Mouse (Mus musculus): ENCODE measurements around the gene Gm44805.

Gm44805 gene

GRCm38 (mm10) chr7:19634591-19634990 is 46.6 kb downstream of the Gm44805 start:
- ATAC-seq (ENCODE audit: insufficient number of reproducible peaks, low FRiP score, low TSS enrichment): no peak

DNA sequence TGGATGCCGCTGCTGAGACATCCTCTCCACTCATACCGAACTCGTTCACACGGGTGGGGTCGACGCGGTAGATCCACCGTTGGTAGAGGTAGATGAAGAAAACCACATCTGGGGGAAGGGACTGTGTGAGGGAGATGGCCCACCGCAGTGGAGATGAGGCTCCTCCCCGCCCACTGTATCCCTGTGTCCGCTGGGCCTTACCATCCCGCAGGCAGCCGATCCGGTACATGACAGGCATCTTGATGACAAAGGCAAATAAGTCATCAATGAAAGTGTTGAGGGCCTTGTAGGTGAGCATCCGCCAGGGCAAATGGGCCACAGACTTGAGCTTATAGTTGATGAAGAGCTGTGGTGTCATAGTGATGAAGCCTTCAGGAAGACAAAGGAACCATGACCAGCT is 47.4 kb downstream of the Gm44805 start:
- ATAC-seq (ENCODE audit: insufficient number of reproducible peaks, low FRiP score, low TSS enrichment): no peak

- no peak for ATAC-seq (ENCODE audit: insufficient number of reproducible peaks, low FRiP score, low TSS enrichment)
These were observed 48.0 kb downstream of the Gm44805 start for GRCm38 (mm10) chr7:19633197-19633596.

- ATAC-seq (ENCODE audit: insufficient number of reproducible peaks, low FRiP score, low TSS enrichment): no peak
These were observed 48.5 kb downstream of the Gm44805 start for GRCm38 (mm10) chr7:19632720-19633119.

DNA sequence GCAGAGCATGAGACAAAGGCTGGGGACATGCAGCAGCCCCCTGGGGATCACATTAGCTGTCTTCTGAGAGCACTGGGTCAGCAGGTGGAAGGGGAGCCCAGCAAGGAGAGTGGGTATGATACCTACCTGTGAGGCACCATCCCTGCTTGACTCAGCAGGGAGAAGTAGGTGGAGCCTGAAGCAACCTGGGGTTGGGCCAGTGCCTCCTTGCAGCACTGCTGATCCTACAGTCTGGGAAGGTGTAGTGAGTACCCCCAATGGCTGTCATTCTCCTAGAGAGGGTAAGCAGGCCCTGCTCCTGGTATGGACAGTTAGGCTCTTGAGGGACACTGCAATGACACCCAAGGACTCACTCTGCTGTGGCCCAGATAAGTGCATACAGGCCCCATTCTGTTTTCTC is 48.9 kb downstream of the Gm44805 start:
- no peak for ATAC-seq (ENCODE audit: insufficient number of reproducible peaks, low FRiP score, low TSS enrichment)

- 0 out of 2 replicates have a peak, but pooled peaks have one; percentile 11 for ATAC-seq (ENCODE audit: insufficient number of reproducible peaks, low FRiP score, low TSS enrichment)
These were observed 51.9 kb downstream of the Gm44805 start, which contains the start of gene Relb for GRCm38 (mm10) chr7:19629361-19629734. Relb (minus strand) TSS chr7:19629438.

GRCm38 (mm10) chr7:19628536-19629360 is 52.5 kb downstream of the Gm44805 start:
- ATAC-seq (ENCODE audit: insufficient number of reproducible peaks, low FRiP score, low TSS enrichment): peak; percentile 63; the same call in 1 of the 2 replicates

- ATAC-seq (ENCODE audit: insufficient number of reproducible peaks, low FRiP score, low TSS enrichment): no peak
These were observed 53.1 kb downstream of the Gm44805 start for GRCm38 (mm10) chr7:19628192-19628535.

DNA sequence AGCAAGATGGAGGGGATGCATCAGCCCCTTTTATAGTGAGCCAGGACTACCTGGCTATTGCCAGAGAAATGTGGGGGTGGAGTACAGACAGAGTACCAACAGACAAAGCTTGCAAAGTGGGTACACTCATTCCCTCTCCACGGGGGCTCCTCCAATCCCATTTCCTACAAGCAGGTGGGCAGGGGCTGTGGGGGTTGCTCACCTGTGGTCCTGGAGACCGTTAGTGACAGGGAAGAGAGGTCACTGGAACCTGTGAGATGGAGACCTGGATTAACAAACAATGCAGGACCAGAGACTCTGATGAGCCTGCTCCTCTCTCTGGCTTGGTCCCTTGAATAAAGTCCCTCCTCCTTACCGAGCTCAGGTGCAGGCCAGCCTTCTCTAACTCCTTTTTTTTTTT is 53.5 kb downstream of the Gm44805 start:
- no peak for ATAC-seq (ENCODE audit: insufficient number of reproducible peaks, low FRiP score, low TSS enrichment)

GRCm38 (mm10) chr7:19623433-19623832 is 57.8 kb downstream of the Gm44805 start:
- ATAC-seq (ENCODE audit: insufficient number of reproducible peaks, low FRiP score, low TSS enrichment): no peak

GRCm38 (mm10) chr7:19622241-19622640 is 59.0 kb downstream of the Gm44805 start:
- ATAC-seq (ENCODE audit: insufficient number of reproducible peaks, low FRiP score, low TSS enrichment): no peak
